Mouse (Mus musculus) T-helper 17 cell (primary cell): ENCODE data around the gene Olfr345.

Source experiments
- in situ Hi-C, 2 experiments: fragments of 300-600 bp; cut with MboI, MseI; formaldehyde crosslinking; loops; 1 replicate in 1 of 2; 2 replicates in 1 of 2; pipeline ENCODE4 v1.15.1; 2025; ENCODE audit warnings: high pct_unique_total_duplicates in 2 of 2

Olfr345 gene

DNA sequence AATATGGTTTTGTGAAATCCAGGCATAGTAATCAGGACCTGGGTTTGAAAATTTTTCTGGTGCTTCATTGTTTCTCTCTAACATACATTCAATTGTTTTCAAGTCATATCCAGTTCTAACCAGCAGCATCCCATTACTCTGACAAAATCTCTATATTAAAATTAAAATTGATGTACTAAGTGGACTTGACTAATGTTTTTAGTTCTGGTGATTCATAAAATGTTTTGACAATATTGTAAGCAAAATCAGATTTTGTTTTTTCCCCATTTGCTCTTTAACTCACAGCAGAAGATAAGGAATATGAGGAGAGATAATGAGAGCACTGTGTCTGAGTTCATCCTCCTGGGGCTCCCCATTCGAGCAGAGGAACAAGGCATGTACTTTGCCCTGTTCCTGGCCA lies at the start of gene Olfr345:
TSS of gene Olfr345 (plus strand) at position 301 of the 400 bp plus-strand sequence.
- in situ Hi-C loops, result no loop called here

DNA sequence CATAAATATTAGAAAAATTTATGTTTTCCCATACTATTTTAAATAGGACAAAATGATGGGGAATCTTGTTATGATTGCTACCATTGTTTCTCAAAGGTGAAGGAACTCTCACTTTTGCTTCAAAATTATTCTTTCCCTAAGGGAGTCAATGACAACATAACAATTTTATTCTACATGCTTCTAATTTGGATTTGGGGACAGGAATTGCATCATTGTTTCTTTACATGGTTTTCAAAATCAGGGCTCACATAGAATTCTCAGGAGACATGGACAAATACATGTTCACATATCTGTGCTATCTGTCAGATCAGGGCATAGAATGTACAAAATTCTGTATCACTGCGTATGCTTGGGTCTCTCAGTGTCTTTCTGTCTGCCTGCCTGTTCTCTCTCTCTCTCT lies 45.6 kb downstream of the Olfr345 start, which contains the start of gene Olfr346:
TSS of gene Olfr346 (plus strand) at position 301 of the 400 bp plus-strand sequence.
- in situ Hi-C loops, result no loop called here
